ENCODE assay signal across 17 mouse cellular contexts in the genomic region with DNA sequence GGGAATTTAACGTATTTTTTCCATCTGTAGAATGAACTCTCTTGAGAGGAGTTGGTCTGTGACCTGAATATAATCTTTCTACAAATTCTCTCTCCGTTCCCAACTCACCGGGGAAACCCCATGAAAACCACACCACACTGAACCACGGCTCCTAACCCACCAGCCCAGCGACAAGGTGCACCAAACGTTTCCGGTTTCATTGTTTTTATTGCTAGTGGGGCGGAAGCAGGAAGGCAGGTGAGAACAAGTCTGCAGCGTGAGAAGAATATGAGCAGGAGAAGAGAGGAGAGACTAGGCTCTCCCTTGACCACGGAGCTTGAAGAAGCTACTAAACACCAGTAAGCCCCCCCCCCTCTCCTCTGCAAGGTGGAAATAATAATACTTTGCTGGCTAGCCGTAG. TPM values are rescaled to one million over a fixed set of nuclear protein-coding genes. Genes with fewer than 3 reads are reported as not detected.
DNase-seq lines count a peak whose midpoint lies in the region; ATAC-seq lines count a peak whose summit lies in the region.
"Had no signal": no experiment of that assay in that cellular context is flagged by ENCODE, and none has a peak within 500 bp of the region (broad histone marks: within the 10 kb centered on the region; RNA-seq: fewer than 3 reads in every experiment).

No protein-coding gene starts in this region.

- H3K27ac ChIP-seq in limb, embryonic 13.5 days = no peak overlapping the region
- no peak overlapping the region for H3K27ac ChIP-seq in limb, embryonic 10.5 days
- H3K27ac ChIP-seq in midbrain, embryonic 13.5 days = no peak overlapping the region
- H3K27ac ChIP-seq: heart, embryonic 13.5 days; hindbrain, embryonic 10.5 days; liver, embryonic 14.5 days had no signal

- ATAC-seq in limb, embryonic 13.5 days (ENCODE audit: low FRiP score, low read depth) = no peak
- ATAC-seq in CD4-positive, CD25-positive, alpha-beta regulatory T cell, adult 4 months = peak; percentile 93
- no peak for ATAC-seq in midbrain, embryonic 13.5 days
- ATAC-seq in erythroblast, adult 5-6 weeks (replicated peaks; ENCODE audit: low FRiP score, poor library complexity, severe bottlenecking) = no peak
- ATAC-seq: intestine, postnatal 0 days; lung, postnatal 0 days had no signal

- H3K4me3 ChIP-seq in limb, embryonic 13.5 days = no peak overlapping the region
- no peak overlapping the region for H3K4me3 ChIP-seq in limb, embryonic 10.5 days
- no peak overlapping the region for H3K4me3 ChIP-seq in midbrain, embryonic 13.5 days (replicated peaks)
- H3K4me3 ChIP-seq: heart, embryonic 13.5 days; hindbrain, embryonic 10.5 days had no signal

- peaks cover 12% of the 10 kb centered on the region for H3K4me1 ChIP-seq in limb, embryonic 13.5 days
- no peaks in the 10 kb centered on the region for H3K4me1 ChIP-seq in limb, embryonic 10.5 days
- H3K4me1 ChIP-seq in midbrain, embryonic 13.5 days (replicated peaks) = no peaks in the 10 kb centered on the region
- H3K4me1 ChIP-seq: hindbrain, embryonic 10.5 days had no signal

- no peaks in the 10 kb centered on the region for H3K27me3 ChIP-seq in limb, embryonic 13.5 days
- H3K27me3 ChIP-seq in limb, embryonic 10.5 days (ENCODE audit: low read depth, poor library complexity, severe bottlenecking) = no peaks in the 10 kb centered on the region
- no peaks in the 10 kb centered on the region for H3K27me3 ChIP-seq in midbrain, embryonic 13.5 days
- H3K27me3 ChIP-seq: heart, embryonic 13.5 days had no signal

- H3K9ac ChIP-seq in limb, embryonic 13.5 days = no peak overlapping the region
- no peak overlapping the region for H3K9ac ChIP-seq in midbrain, embryonic 13.5 days (replicated peaks)
- H3K9ac ChIP-seq: heart, embryonic 13.5 days; liver, embryonic 14.5 days had no signal

- no peaks in the 10 kb centered on the region for H3K9me3 ChIP-seq in limb, embryonic 13.5 days
- H3K9me3 ChIP-seq in limb, embryonic 10.5 days (replicated peaks) = no peaks in the 10 kb centered on the region
- H3K9me3 ChIP-seq in midbrain, embryonic 13.5 days = no peaks in the 10 kb centered on the region
- H3K9me3 ChIP-seq: heart, embryonic 13.5 days; hindbrain, embryonic 10.5 days had no signal

- DNase-seq in limb, embryonic 10.5 days (ENCODE audit: low spot score) = no peak
- peak; percentile 72 to 77 for DNase-seq in natural killer cell, adult 2 months (ENCODE audit: low spot score in 2 of 2)
- DNase-seq in thymus, postnatal 14 days = peak; percentile 76
- no peak for DNase-seq in kidney, adult 8-10 months
- DNase-seq: cerebellum, postnatal 14 days; kidney, postnatal 25 days; left cerebral cortex, postnatal 4 days had no signal

- H3K4me2 ChIP-seq in limb, embryonic 13.5 days (replicated peaks) = 0 out of 2 replicates have a peak overlapping the region, but pooled peaks have one; percentile 14
- H3K4me2 ChIP-seq in midbrain, embryonic 13.5 days (replicated peaks) = no peak overlapping the region
- H3K4me2 ChIP-seq: heart, embryonic 13.5 days; midbrain, embryonic 11.5 days had no signal

- WGBS in limb, embryonic 13.5 days = 41% methylated on average over 11 of the region's 11 CpGs
- 86% methylated on average over 11 of the region's 11 CpGs for WGBS in limb, embryonic 10.5 days
- WGBS in midbrain, embryonic 13.5 days = 89% methylated on average over 11 of the region's 11 CpGs

- H3K36me3 ChIP-seq in limb, embryonic 13.5 days = no peaks in the 10 kb centered on the region
- H3K36me3 ChIP-seq in limb, embryonic 10.5 days = no peaks in the 10 kb centered on the region
- H3K36me3 ChIP-seq in midbrain, embryonic 13.5 days = no peaks in the 10 kb centered on the region
- H3K36me3 ChIP-seq: heart, embryonic 13.5 days; hindbrain, embryonic 10.5 days had no signal

RNA-seq across cellular contexts. Expression of a gene that starts 26.9 kb away (rescaled TPM):
- 39.3 and 45.8 TPM in 2 replicates for polyA plus RNA-seq in limb, embryonic 13.5 days (2015; fragmentation: Nextera tagmentation; extraction: Ambion mirVana)
- polyA plus RNA-seq in limb, embryonic 10.5 days (2016; fragmentation: Nextera tagmentation; extraction: Ambion mirVana) = 66.8 and 74.3 TPM in 2 replicates
- 1 to 10 TPM; 4.4 to 5.6 TPM for polyA plus RNA-seq in CD4-positive, CD25-positive, alpha-beta regulatory T cell, adult 4 months (2017; shearing (Covaris generic))
- 9.5 and 9.9 TPM in 2 replicates for polyA plus RNA-seq in midbrain, embryonic 13.5 days (2015; fragmentation: Nextera tagmentation; extraction: Ambion mirVana)
- 0.42 TPM in 1 of 2 replicates, not detected in the other for total RNA-seq in erythroblast, adult 5-6 weeks (2015; ENCODE audit: low replicate concordance)
- total RNA-seq in erythroblast, adult 5-6 weeks (2017; ENCODE audit: low replicate concordance) = 0.77 and 3.1 TPM in 2 replicates

Comparison
In these comparisons a context has a peak if more than half of its experiments do, and no peak if none do; other contexts are left out.
1. DNase-seq: peak in natural killer cell, adult 2 months (2 of 2) and thymus, postnatal 14 days (single experiment); none in limb, embryonic 10.5 days (single experiment) and kidney, adult 8-10 months (0 of 2).